Mouse (Mus musculus): ENCODE data around the gene Ces2f.

DNA sequence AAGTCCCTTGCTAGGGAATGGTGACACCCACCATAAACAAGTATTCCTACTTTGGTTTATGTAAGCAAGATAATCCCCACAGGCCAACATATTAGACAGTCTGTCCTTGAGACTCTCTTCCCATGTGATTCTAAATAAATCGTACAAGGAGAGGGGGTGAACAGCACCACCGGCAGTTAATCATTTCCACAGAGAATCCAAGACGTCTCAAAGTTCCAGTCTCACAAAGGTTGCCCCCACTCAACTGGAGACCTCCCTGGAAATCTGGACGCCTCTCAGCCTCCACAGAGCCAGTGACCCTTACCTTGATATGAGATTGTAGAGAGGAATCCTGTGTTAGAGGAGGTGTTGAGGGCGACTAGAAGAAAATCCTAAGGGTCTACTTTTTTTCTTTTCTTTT, 1.9 kb downstream of the Ces2f start:
- TF ChIP-seq CTCF (IDR thresholded peaks at IDR 0.05; ENCODE audit: borderline replicate concordance, insufficient read depth, low read depth, low read length) (no peak), POLR2A (IDR thresholded peaks at IDR 0.05; ENCODE audit: borderline replicate concordance, insufficient read depth, low read length) (no peak)

All from cerebellum, adult 2 months (tissue).